Mouse (Mus musculus): ENCODE measurements at regions not wholly inside any gene's neighbourhood (a gene's known extent, or its start where the extent isn't known, plus 50 kb on each side); places are given as distances from the start of the nearest gene placed in this dataset.

GRCm38 (mm10) chr17:63771111-63771510, 91.8 kb upstream of the Fer start:
- TF ChIP-seq POLR2A (IDR thresholded peaks at IDR 0.05; ENCODE audit: insufficient read depth, low read length) (no peak), EP300 (IDR thresholded peaks at IDR 0.05; ENCODE audit: insufficient read depth, low read depth, low read length) (no peak), CTCF (IDR thresholded peaks at IDR 0.05; ENCODE audit: low read depth, low read length) (no peak)

Measured in ES-Bruce4 (cell line).